Mouse (Mus musculus) WW6 (cell line): Measurements from ENCODE around the gene Ywhag.
A peak's percentile ranks its signal among the peaks of the same experiment; 100 is the strongest.

Experiments used
- DNase-seq: peaks from one replicate; pipeline ENCODE4 v3.0.0-alpha.2; 2013; ENCODE audit warnings: low read depth, low spot score

Ywhag gene

GRCm38 (mm10) chr5:135888405-135889215 is 45.8 kb downstream of the Ywhag start:
- DNase-seq = no peak

DNA sequence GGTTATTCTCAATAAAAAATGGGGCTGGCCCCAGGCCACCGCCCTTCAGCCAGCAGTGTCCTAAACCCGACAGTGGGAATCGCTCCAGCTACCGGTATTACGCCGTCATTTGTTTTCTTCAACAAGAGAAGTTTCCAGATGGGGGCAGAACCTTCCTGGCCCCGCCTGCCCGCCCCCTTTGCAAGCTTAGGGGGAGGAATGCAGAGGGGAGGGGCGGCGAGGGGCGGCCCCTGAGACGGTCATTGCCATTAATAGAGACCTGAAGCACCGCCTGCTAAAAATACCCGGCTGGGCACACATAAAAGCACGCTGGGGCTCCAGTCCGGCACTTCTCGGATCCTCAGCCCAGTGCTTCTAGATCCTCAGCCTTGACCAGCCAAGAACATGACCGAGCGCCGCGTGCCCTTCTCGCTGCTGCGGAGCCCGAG is 46.7 kb downstream of the Ywhag start, which contains the start of gene Hspb1:
Gene Hspb1 (plus strand): TSS at position 245 of the 428 bp plus-strand sequence.
- peak; percentile 73 for DNase-seq

DNA sequence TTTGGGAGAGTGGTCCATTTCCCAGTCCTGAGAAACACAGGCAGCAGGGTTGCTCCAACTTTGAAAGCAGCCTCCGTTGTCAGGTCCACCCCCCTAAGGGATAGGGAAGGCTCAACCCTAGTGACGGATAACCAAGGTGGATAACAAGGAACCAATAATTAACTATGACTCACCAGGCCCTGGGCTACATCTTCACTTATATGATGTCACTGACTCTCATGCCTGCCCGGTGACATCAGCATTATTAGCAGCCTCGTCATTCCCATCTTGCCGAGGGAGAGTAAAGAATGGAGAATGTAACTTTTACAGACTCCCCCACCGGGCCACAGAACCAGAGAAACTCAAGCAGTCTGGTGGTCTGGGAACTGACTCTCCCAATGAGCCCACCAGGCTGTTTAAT is 49.8 kb downstream of the Ywhag start:
- no peak for DNase-seq

GRCm38 (mm10) chr5:135879449-135880158 is 54.8 kb downstream of the Ywhag start:
- no peak for DNase-seq

DNA sequence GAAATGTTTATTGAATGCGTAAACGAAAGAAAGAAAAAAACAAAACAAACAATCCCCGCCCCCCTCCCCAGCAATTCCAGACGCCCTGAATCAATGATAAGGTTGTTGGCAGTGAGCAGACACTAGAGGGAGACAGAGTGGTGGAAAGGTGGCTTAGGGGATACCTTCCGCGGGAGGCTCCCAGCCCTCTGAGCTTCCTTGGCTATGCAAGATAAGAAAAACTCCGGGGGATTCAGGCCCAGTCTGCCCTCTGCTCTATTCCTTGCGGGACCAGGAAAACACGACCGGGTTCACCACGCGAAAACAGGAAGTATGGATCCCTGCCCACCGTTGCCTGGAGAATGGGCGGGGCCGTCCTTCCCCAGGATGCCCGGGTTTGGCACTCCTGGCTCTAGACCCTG is 56.6 kb downstream of the Ywhag start:
- no peak for DNase-seq

DNA sequence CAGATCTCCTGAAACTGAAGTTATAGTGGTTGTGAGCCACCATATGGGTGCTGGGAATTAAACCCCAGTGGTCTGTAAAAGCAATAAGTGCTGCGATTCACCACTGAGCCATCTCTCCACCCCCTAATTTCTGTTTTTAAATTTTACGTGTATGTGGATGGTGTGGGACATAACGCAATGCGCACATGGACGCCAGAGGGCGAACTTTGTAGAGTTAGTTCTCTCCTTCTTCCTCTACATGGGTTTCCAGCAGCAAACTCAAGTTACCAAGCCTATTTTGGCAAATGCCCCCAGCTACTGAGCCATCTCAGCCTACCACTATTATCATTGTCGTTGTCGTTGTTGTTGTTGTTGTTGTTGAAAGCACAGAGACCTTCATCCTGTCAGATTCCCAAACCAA is 57.2 kb downstream of the Ywhag start:
- no peak for DNase-seq

GRCm38 (mm10) chr5:135873753-135874152 is 60.7 kb downstream of the Ywhag start:
- no peak for DNase-seq

GRCm38 (mm10) chr5:135872996-135873395 is 61.4 kb downstream of the Ywhag start:
- DNase-seq = no peak

- DNase-seq = no peak
Observed at GRCm38 (mm10) chr5:135870505-135870904, 63.9 kb downstream of the Ywhag start.

DNA sequence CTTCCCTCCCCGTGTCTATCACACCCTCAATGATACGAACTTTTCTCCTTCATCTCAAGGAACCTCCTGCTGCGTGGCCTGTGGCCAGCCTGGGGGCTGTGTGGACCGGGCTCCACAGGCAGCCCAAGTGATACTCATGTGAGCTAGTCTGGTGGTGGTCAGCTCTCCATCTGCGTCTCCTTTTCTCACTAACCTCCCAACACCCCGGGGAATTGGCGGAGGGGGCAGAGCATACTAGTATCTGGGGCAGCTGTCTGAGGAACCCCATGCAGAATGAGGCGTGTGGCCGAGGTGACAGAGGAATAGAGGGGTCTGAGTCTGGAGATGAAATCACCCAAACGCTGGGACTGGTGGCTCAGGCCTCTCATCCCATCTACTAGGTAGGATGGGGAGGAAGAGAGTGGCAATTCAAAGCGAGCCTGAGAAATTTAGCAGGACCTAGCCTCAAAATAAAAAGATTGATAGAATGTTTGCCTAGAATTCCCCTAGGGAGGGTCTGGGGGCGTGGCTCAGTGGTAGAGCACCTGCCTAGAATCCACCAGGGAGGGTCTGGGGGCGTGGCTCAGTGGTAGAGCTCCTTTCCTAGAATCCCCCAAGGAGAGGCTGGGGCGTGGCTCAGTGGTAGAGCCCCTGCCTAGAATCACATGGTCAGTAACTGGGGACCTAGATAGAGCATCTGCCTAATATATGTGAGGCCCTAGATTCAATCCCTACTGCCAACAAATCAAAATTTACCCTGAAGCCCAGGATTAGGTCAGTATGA is 64.6 kb downstream of the Ywhag start:
- no peak for DNase-seq

DNA sequence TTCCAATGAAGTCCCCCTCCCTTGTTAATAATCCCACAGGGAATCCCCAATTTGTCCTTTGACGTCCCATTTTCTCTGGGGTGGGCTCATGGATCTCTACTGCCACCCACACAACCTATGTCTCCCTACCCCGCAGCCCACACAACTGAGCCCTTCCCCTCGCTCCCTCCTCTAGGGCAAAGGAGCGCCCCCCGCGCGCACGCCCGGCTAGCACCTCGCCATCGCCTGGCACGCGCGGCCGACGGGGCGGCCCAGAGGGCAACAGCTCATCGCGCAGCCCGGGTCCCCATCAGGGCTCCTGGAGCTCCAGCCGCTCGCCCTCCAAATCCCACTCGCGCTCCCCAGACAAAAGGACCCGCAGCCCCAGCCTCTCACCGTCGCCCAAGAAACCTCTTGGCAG is 65.8 kb downstream of the Ywhag start:
- DNase-seq = no peak

- no peak for DNase-seq
Observed at GRCm38 (mm10) chr5:135867637-135868593, 66.5 kb downstream of the Ywhag start.

GRCm38 (mm10) chr5:135866662-135867061 is 67.8 kb downstream of the Ywhag start:
- no peak for DNase-seq
